Mouse (Mus musculus) neural tube, embryonic 15.5 days (tissue): ENCODE measurements around the gene Mpv17l. TPM values are rescaled to one million over a fixed set of nuclear protein-coding genes. Genes with fewer than 3 reads are reported as not detected.
"Not testable (repeated sequence)": the region's sequence is repeated elsewhere in the genome, so short reads cannot be mapped to it uniquely, and the experiment has no call there.

Experiments used
- ATAC-seq: fragments of 200-750 bp; cut with Nextera tagmentation; 2 replicates; pipeline ENCODE4 v1.8.0; 2017; ENCODE audit warnings: mild to moderate bottlenecking, moderate TSS enrichment, moderate library complexity; ENCODE audit not compliant: low FRiP score
- H3K27ac ChIP-seq: fragments of 300-500 bp; sonication (generic); replicated peaks from 2 replicates; pipeline ENCODE4 v1.5.1; 2015; ENCODE audit warnings: mild to moderate bottlenecking, inconsistent platforms
- H3K27me3 ChIP-seq: fragments of 300-500 bp; sonication (generic); replicated peaks from 2 replicates; pipeline ENCODE4 v1.6.1; 2015; ENCODE audit warnings: inconsistent platforms
- H3K36me3 ChIP-seq: fragments of 300-500 bp; sonication (generic); 2 replicates; pipeline ENCODE4 v1.6.1; 2015; ENCODE audit warnings: inconsistent platforms
- H3K4me1 ChIP-seq: fragments of 300-500 bp; sonication (generic); 2 replicates; pipeline ENCODE4 v1.6.1; 2015; ENCODE audit warnings: inconsistent platforms
- H3K4me2 ChIP-seq: fragments of 300-500 bp; sonication (generic); 2 replicates; pipeline ENCODE4 v1.6.1; 2015; ENCODE audit warnings: inconsistent platforms, mild to moderate bottlenecking, moderate library complexity
- H3K4me3 ChIP-seq: fragments of 300-500 bp; sonication (generic); replicated peaks from 2 replicates; pipeline ENCODE4 v1.5.1; 2015; ENCODE audit warnings: mild to moderate bottlenecking, inconsistent platforms
- H3K9ac ChIP-seq: fragments of 300-500 bp; sonication (generic); replicated peaks from 2 replicates; pipeline ENCODE4 v1.6.1; 2015; ENCODE audit warnings: mild to moderate bottlenecking, inconsistent platforms
- H3K9me3 ChIP-seq: fragments of 300-500 bp; sonication (generic); replicated peaks from 2 replicates; pipeline ENCODE4 v1.6.1; 2016; ENCODE audit warnings: inconsistent platforms
- WGBS: fragments of 180-500 bp; shearing (Covaris S2); methylation state at CpG from one replicate; pipeline ENCODE4 v1.1.7; 2015; ENCODE audit warnings: mixed read lengths; 5-methylcytosine and 5-hydroxymethylcytosine counted together
- polyA plus RNA-seq: library from polyadenylated mRNA; unstranded; fragments of >200 nt; fragmentation: Nextera tagmentation; extraction: Ambion mirVana; gene quantifications from 2 replicates; pipeline ENCODE4 v1.2.1, GENCODE M21; 2015

Mpv17l gene
- polyA plus RNA-seq, 1 experiment from 2014 or later, result 46.7 TPM

DNA sequence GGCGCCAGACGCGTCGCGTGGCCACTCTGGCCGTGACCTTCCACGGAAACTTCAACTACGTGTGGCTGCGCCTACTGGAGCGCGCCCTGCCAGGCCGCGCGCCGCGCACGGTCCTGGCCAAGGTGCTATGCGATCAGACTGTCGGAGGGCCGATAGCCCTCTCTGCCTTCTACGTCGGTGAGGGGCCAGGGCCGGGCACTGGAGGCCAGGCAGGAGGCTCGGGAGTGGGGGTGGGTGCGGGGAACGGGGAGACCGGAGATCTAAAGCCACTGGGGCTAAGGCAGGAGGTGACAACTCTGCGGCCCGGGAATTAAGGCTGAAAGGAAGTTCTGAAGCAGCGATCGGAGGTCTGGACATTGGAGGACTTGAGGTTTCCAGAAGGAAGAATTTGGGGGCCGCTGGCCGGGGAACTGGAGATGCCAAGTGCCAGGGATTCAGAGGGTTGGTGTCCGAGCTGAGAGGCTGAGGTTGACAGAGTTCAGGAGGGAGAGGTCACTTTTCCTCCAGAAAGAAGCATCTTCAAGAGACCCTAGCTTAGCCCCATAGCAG is 38.0 kb downstream of the Mpv17l start:
- H3K27me3 ChIP-seq, result no peaks in the 10 kb centered on the region
- ATAC-seq, result peak; percentile 90
- 3% methylated on average over 34 of the region's 34 CpGs for WGBS
- H3K36me3 ChIP-seq, result 0 out of 2 replicates have a peak, but pooled peaks cover 2% of the 10 kb centered on the region
- peak overlapping the region; percentile 74 for H3K9ac ChIP-seq
- peaks cover 18% of the 10 kb centered on the region for H3K4me1 ChIP-seq
- H3K9me3 ChIP-seq, result no peaks in the 10 kb centered on the region
- peak overlapping the region; percentile 80 for H3K27ac ChIP-seq
- H3K4me2 ChIP-seq, result peak overlapping the region; percentile 92
- peak overlapping the region; percentile 72 for H3K4me3 ChIP-seq

GRCm38 (mm10) chr16:13944178-13944577 is 41.2 kb downstream of the Mpv17l start:
- Histone ChIP-seq H3K4me3 (no peak overlapping the region), H3K4me1 (peaks cover 18% of the 10 kb centered on the region), H3K4me2 (no peak overlapping the region), H3K9me3 (no peaks in the 10 kb centered on the region), H3K27ac (no peak overlapping the region), H3K9ac (no peak overlapping the region), H3K36me3 (peaks cover 9% of the 10 kb centered on the region), H3K27me3 (no peaks in the 10 kb centered on the region)
- WGBS, result 62% methylated on average over 4 of the region's 4 CpGs
- no peak for ATAC-seq

- WGBS, result 83% methylated on average over 5 of the region's 5 CpGs
- Histone ChIP-seq H3K9ac (no peak overlapping the region), H3K4me3 (no peak overlapping the region), H3K27ac (no peak overlapping the region), H3K27me3 (no peaks in the 10 kb centered on the region), H3K4me1 (peaks cover 18% of the 10 kb centered on the region), H3K4me2 (no peak overlapping the region), H3K36me3 (peaks cover 9% of the 10 kb centered on the region), H3K9me3 (no peaks in the 10 kb centered on the region)
- ATAC-seq, result no peak
These were observed 41.8 kb downstream of the Mpv17l start for GRCm38 (mm10) chr16:13944752-13945151.

DNA sequence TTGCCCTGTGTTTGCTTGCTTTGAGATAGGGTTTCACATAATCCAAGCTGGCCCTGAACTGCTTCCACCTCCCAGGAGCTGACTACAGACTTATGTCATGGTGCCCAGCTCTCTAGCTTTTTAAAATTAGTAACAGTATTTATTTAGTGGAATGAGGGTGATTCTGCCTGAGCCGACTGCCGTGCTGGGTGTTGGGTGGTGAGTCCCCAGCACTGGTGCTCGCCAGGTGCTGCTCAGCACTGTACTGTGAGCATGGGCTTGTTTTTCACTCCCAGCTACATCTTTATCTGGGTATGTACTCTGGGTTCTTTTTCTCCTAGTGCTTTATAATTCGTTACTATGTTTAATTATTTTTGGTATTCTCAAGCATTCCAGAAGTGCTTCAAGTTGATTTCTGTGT is 42.2 kb downstream of the Mpv17l start:
- Histone ChIP-seq H3K9me3 (no peaks in the 10 kb centered on the region), H3K4me1 (peaks cover 16% of the 10 kb centered on the region), H3K27ac (no peak overlapping the region), H3K4me3 (no peak overlapping the region), H3K36me3 (peaks cover 9% of the 10 kb centered on the region), H3K27me3 (no peaks in the 10 kb centered on the region), H3K9ac (no peak overlapping the region), H3K4me2 (no peak overlapping the region)
- ATAC-seq, result no peak
- WGBS, result 89% methylated on average over 4 of the region's 4 CpGs

DNA sequence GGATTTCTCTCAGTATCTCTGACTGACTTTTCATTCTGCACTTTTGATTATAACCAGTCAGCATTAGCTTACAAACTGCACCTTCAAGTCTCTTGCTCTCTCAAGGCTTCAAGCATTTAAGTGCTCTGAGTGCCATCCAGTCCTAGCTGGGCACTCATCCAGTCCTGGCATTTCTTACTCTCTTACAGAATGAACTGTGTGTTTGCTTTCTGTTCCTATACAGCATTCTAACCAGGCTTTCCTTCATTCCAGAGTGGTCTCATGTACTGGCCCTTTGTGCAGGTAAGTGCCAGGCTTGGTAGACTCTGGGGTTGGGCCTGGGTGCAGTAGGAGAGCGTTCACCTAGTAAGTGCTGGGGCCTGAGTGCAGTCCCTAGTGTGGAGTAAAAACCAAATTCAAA is 43.3 kb downstream of the Mpv17l start:
- Histone ChIP-seq H3K9ac (no peak overlapping the region), H3K4me1 (peaks cover 8% of the 10 kb centered on the region; the same call in 1 of the 2 replicates), H3K27ac (no peak overlapping the region), H3K36me3 (peaks cover 9% of the 10 kb centered on the region), H3K4me2 (no peak overlapping the region), H3K27me3 (no peaks in the 10 kb centered on the region), H3K9me3 (no peaks in the 10 kb centered on the region), H3K4me3 (no peak overlapping the region)
- ATAC-seq, result no peak
- WGBS, result 96% methylated on average over 1 of the region's 1 CpGs

- Histone ChIP-seq H3K4me3 (no peak overlapping the region), H3K36me3 (peaks cover 6% of the 10 kb centered on the region), H3K9ac (no peak overlapping the region), H3K9me3 (no peaks in the 10 kb centered on the region), H3K4me2 (no peak overlapping the region), H3K27me3 (no peaks in the 10 kb centered on the region), H3K4me1 (no peaks in the 10 kb centered on the region), H3K27ac (no peak overlapping the region)
- ATAC-seq, result no peak
- whole genome bisulfite sequencing, result 62% methylated on average over 3 of the region's 3 CpGs
These were observed 48.3 kb downstream of the Mpv17l start for GRCm38 (mm10) chr16:13951245-13951644.

DNA sequence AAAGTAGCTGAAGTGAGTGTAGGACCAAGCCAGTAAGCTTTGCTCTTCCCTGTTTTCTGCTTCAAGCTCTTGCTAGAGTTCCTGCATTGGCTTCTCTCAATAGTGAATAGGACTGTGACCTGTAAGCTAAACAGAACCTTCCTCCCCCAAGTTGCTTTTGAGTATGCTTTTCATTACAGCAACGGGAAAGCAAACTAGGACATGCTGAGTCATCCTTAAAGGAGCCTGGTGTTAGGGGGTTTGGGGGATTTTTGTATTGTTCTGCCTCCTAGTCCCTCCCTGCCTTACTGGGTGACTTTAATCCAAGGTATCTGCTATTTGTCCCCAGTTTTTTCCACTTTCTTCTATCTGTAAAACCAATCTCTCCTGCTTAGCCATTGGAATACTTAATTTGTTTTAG is 59.1 kb downstream of the Mpv17l start:
- WGBS, result 38% methylated on average over 1 of the region's 1 CpGs
- no peaks in the 10 kb centered on the region for H3K27me3 ChIP-seq
- no peak for ATAC-seq
- H3K36me3 ChIP-seq, result no peaks in the 10 kb centered on the region
- H3K9me3 ChIP-seq, result no peaks in the 10 kb centered on the region
- no peak overlapping the region for H3K4me2 ChIP-seq
- no peak overlapping the region for H3K27ac ChIP-seq
- no peak overlapping the region for H3K9ac ChIP-seq
- no peak overlapping the region for H3K4me3 ChIP-seq
- no peaks in the 10 kb centered on the region for H3K4me1 ChIP-seq

GRCm38 (mm10) chr16:13969096-13969495 is 66.1 kb downstream of the Mpv17l start:
- no peak overlapping the region for H3K9ac ChIP-seq
- 93% methylated on average over 1 of the region's 1 CpGs for WGBS

DNA sequence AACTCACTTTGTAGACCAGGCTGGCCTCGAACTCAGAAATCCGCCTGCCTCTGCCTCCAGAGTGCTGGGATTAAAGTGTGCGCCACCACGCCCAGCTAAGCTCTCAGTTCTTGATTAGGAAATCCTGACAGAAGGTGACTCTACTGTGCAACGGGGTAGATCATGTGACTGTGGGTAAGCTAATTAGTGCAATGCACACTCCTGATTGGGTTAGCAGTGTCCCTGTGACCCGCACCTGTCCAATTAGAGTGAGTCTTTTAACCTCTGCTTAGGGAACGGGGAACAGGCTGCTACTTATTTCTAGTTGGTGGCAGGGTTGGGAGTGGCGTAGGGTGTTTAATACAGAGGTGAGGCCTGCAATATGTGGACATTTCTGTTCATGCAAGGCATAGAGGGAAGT is 69.1 kb downstream of the Mpv17l start:
- ATAC-seq, result no peak
- Histone ChIP-seq H3K27ac (no peak overlapping the region), H3K4me2 (no peak overlapping the region), H3K27me3 (no peaks in the 10 kb centered on the region), H3K9me3 (no peaks in the 10 kb centered on the region; the same call in 1 of the 2 replicates), H3K9ac (no peak overlapping the region), H3K4me1 (no peaks in the 10 kb centered on the region), H3K36me3 (no peaks in the 10 kb centered on the region), H3K4me3 (no peak overlapping the region)
- WGBS, result 94% methylated on average over 8 of the region's 8 CpGs

More at GRCm38 (mm10) chr16:13969096-13969495, 66.1 kb downstream of the Mpv17l start:
- no peak for ATAC-seq
- H3K4me2 ChIP-seq, result no peak overlapping the region
- no peaks in the 10 kb centered on the region for H3K36me3 ChIP-seq
- H3K4me3 ChIP-seq, result no peak overlapping the region
- no peaks in the 10 kb centered on the region for H3K9me3 ChIP-seq
- no peaks in the 10 kb centered on the region for H3K4me1 ChIP-seq
- no peaks in the 10 kb centered on the region for H3K27me3 ChIP-seq
- H3K27ac ChIP-seq, result no peak overlapping the region

- H3K27me3 ChIP-seq, H3K9ac ChIP-seq, H3K9me3 ChIP-seq, ATAC-seq, H3K27ac ChIP-seq, H3K36me3 ChIP-seq, H3K4me2 ChIP-seq, H3K4me1 ChIP-seq, H3K4me3 ChIP-seq: not testable (repeated sequence)
- WGBS, result 78% methylated on average over 4 of the region's 4 CpGs
These were observed 73.5 kb downstream of the Mpv17l start for GRCm38 (mm10) chr16:13976358-13976896.

DNA sequence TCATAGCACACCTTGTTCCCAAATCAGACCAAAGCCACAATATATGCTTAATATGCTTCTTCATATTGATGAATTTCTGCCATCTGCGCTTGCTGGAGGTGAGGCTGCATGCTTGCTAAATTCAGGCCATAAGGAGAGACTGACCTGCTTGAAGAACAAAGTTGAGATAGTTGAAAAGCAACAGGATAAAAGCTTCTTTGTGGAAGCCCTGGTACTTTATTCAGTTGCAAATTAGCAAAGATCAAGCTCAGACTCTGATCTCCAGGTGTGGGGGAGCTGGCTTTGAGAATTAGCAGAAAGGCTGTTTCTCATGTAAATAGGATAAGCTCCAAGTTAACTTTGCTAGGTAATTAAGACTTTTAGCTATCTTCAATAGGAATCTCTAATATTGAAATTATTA is 74.1 kb downstream of the Mpv17l start:
- H3K4me2 ChIP-seq, H3K9me3 ChIP-seq, H3K4me1 ChIP-seq, H3K4me3 ChIP-seq, H3K36me3 ChIP-seq, H3K27me3 ChIP-seq, H3K27ac ChIP-seq, ATAC-seq, H3K9ac ChIP-seq: not testable (repeated sequence)
- WGBS, result 60% methylated on average over 1 of the region's 1 CpGs

DNA sequence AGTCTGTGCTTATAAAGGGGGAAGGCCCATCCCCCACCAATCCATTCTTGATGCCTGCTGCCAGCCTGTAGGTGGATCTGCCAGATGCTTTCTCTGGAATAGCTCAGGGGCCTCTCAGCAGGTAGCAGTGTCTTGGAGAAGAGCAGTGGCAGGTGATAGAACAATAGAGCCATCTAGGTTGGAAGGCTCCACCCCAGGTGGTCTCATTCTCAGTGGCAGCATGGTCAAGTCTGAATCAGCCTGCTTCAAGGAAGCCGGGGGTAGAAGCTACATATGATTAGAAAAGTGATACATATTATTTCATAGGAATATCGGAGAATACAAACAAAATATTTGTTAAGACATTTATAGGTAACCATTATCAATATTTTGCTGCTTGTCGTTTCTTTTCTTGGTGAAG is 78.8 kb downstream of the Mpv17l start:
- ATAC-seq, H3K9ac ChIP-seq, H3K27ac ChIP-seq, H3K4me2 ChIP-seq, H3K36me3 ChIP-seq, H3K4me1 ChIP-seq, H3K27me3 ChIP-seq, H3K4me3 ChIP-seq, H3K9me3 ChIP-seq: not testable (repeated sequence)
- WGBS, result 73% methylated on average over 3 of the region's 3 CpGs
